Mouse (Mus musculus): Measurements from ENCODE around the gene Nmd3. TPM values are rescaled to one million over a fixed set of nuclear protein-coding genes. Genes with fewer than 3 reads are reported as not detected.

Nmd3 gene
- 147 TPM for polyA plus RNA-seq (2017; shearing (Covaris generic))

DNA sequence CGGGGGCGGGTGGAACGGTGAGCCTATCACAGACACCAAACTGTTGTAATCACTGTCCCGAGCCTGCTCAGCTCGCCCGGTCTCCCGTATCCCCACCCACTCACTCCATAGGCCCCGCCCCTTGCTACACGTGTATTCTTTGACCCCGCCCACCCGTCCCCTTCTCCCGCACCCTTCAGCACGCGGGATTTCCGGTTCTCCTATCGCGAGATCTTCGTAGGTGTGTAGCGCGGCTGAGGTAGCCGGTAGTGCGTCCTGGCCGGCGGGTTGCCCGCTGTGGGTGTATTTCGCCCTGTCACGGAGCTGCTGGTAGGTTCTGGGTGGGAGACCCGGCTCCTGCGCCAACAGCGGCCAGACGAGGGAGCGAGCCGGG is at the start of gene Nmd3:
Gene Nmd3, plus strand, starts transcription at position 172 of the 373 bp plus-strand sequence.

Other genes with a start within 250 kb of the Nmd3 start
- not detected for gene B3galnt1, start 123.0 kb upstream of the Nmd3 start, polyA plus RNA-seq (2017; shearing (Covaris generic))
- gene Sptssb, start 138.0 kb downstream of the Nmd3 start, polyA plus RNA-seq (2017; shearing (Covaris generic)), result not detected